Mouse (Mus musculus): ENCODE measurements around the gene Bank1. TPM values are rescaled to one million over a fixed set of nuclear protein-coding genes. Genes with fewer than 3 reads are reported as not detected.
"Not testable (repeated sequence)": the region's sequence is repeated elsewhere in the genome, so short reads cannot be mapped to it uniquely, and the experiment has no call there.

The Bank1 gene
- 1 to 10 TPM; 1.0 to 1.2 TPM for total RNA-seq (2021)
- long read RNA-seq, experiment 1, partial matches to known transcripts = 0 of 1 reads
- long read RNA-seq, experiment 1, other reads (novel, unspliced or antisense) = 0 of 1 reads
- long read RNA-seq, experiment 2, partial matches to known transcripts = 0 of 2 reads
- long read RNA-seq, experiment 2, other reads (novel, unspliced or antisense) = 2 of 2 reads

DNA sequence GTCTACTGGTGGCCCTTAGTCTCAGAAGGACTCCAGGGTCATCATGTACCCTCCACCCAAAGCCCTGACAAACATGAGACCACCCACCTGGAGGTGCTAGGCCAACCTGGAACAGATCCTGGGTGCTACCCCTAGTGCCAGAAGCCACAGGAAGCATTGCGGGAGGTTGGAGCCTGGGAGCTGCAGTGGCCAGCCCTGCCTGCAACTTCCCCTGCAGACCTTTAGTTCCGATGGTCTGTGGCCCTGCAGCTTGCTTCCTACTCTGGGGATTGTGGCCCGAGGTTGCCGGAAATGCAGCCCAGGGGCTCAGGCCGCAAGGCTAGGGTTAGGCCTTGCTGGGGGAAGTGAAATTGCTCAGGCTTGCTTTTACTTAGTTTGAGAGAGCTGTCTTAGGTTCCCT is at the start of gene Bank1:
TSS of gene Bank1 (minus strand) at position 284 of the 400 bp plus-strand sequence.
- DNase-seq (ENCODE audit: low spot score in 2 of 2) = peak in 1 of 2 experiments; percentile 7

DNA sequence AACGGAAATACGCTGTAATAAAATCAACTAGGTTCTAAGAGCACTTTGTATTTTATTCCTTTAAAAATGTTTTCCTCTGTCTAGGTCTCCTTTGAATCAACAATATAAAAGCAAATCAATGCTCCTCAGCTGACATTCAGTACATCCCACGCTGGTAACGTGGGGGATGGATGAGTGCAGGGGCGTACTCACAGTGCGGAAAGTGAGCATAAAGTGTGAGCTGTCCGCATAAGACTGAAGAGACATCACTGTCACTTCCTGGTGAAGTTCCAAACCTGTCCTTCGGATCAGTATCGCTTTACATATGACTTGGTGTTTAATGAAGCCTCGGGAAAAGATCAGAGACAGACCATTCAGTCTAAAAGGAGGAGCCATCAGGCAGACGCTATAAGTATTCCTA is 44.0 kb upstream of the Bank1 start:
- DNase-seq (ENCODE audit: low spot score in 2 of 2) = no peak

DNA sequence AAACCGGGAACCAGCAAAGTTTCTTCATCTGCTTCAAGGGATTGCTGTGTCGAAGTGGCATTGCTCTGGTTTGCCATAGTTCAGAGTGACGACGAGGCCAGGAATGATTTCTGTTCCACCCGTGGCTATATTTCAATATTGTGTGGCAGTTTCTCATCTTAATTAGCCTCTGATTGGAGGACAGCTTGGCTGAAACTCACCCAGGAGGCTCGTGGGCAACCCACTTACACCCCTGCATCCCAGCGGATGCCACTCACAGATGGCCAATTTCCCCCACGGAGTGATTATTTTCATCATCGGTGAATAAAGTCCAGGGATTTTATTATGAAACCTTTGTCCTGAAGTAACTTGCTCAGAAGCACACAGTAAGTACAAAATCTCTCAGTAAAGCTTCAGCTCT is 43.6 kb upstream of the Bank1 start:
- no peak for DNase-seq (ENCODE audit: low spot score in 2 of 2)

DNA sequence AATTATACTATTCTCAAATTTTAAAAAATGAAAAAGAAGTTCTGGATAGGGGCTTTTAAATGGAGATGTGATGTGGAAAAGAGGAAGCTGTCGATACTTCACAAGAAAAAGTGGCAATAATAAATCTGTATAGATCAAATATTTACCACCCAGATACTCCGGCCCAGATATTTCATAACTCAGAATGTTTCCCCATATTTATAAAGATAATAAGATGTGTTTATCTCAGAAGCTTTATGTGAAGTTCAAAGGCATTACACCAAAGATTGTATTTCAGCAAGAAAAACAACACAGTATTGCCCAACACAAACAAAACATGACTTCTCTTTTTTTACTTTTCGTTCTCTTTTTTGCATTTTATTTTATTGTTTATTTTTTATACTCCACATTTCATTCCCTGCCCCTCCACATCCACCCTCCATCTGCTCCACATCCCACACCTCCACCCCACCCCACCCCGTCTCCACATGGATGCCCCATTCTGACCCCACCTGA is 42.7 kb upstream of the Bank1 start:
- DNase-seq (ENCODE audit: low spot score in 2 of 2) = no peak

DNA sequence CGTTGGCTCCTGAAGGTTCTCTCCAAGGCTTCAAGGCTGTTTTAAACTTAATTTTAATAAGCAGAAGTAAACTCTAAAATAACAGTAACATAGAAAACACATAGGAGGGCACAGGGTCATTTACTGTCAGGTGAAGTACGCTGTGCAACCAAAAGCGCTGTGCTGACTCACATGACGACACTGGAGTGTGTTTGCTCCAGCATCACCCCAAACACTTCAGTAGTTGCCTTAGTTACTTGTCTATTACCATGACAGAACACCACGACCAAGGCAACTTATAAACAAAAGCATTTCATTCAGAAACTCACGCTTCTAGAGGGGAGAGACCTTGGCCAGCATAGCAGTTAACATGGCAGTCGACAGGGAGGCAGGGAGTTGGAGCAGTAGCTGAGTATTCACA is 23.8 kb upstream of the Bank1 start:
- DNase-seq (ENCODE audit: low spot score in 2 of 2) = no peak

DNA sequence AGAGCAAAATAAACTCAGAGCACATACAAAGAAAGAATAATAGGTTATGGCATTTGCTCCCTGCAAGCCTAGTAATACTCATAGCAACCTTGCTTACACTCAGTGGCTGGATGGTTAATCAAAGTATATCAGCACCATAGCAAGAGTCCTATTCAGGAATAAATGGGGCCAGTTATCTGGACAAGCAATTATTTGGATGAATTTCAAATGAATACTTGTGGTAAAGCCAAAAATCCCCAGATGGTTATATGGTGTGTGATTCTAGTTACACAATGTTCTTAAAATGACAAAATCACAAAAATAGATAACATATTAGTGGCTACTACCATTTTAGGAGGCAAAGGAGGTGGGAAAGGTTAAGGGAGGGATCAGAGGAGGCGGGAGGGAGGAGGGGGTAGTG is 22.7 kb upstream of the Bank1 start:
- DNase-seq (ENCODE audit: low spot score in 2 of 2) = no peak

DNA sequence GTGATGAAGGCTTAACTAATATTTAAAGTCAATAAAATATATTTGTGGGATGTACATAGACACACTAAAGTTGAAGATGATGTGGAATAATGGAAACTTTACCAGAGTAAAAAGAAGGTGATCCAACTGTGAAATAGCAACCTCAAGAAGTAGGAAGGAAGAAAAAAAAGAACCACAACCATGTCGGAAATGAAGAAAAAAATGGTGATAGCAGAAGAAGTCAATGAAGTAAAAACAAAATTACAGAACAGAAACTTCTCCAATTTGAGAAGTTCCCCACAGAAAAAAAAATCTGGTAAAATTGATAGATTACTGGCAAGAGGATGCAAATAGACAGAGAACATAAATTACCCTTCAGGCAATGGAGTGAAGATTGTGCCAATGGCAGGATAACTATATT is 21.4 kb upstream of the Bank1 start:
- DNase-seq (ENCODE audit: low spot score in 2 of 2) = no peak

DNA sequence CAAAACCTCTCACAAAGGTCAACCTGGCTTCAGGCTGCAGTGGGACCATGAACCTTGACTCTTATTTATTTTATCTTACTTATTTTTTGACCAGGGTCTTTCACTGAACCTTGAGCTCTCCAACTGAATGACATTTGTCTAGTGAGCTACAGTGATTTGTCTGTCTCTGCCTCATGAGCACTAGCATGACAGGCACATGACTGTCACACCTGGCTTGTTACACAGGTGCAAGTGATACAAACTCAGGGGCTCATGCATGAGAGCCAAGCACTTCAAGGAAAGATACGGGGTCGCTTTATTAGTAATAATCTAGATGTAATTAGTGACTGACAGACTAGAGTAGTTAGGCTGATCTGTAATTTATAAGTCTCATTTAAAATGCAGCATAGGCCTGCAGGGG is 16.0 kb upstream of the Bank1 start:
- DNase-seq (ENCODE audit: low spot score in 2 of 2) = no peak

DNA sequence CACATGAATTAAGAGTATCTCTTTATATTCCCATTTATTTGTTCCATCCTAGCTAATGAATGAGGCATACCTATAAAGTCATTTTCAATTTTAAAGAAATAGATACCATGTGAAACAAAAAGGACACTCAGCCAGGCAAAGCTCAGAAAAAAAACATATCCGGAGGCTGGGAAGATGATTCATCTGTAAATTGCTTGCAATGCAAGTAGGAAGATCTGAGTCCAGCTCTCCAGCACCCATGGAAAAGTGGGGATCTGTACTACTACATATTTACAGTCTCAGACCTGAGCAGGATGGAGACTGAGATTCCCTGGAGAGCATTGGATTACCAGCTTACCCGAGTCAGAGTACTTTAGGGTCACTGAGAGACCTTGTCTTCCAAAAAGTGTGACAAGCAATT is 14.0 kb upstream of the Bank1 start:
- no peak for DNase-seq (ENCODE audit: low spot score in 2 of 2)

DNA sequence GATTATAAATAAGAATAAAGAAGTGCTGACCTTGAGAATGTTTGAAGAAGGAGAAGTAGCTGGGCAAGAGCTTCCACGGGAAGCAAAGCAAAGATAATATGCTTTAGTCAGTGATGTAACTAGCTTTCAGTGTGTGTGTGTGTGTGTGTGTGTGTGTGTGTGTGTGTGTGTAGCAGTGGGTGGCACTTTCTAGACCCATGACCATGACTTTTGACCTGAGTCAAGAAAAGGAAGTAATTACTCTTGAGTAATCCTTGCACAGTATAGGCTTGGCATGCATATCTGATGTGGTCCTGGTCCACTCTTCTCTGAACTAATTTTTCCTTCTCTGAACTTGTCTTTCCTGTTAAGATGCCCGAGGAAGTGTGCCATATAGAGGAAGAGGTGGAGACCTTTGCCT is 5.3 kb upstream of the Bank1 start:
- DNase-seq (ENCODE audit: low spot score in 2 of 2) = no peak

DNA sequence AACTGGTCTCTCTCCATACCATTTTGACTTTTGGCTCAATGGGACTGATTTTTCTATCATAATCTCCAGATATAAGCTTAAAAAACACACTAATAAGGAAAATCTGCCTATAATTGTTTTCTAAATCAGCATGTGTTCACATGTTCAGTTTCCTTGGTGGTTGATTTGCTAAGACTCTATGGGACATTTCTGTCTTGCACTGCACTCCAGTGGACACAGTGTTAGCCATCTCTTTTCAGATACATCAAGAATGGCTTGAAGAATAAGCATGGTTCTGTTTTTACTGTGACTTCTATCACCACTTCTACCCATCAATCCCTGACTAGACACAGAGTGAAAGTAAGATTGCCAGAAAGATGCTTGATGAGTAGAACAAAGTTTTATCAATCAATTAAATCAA is 4.2 kb upstream of the Bank1 start:
- DNase-seq (ENCODE audit: low spot score in 2 of 2) = no peak

DNA sequence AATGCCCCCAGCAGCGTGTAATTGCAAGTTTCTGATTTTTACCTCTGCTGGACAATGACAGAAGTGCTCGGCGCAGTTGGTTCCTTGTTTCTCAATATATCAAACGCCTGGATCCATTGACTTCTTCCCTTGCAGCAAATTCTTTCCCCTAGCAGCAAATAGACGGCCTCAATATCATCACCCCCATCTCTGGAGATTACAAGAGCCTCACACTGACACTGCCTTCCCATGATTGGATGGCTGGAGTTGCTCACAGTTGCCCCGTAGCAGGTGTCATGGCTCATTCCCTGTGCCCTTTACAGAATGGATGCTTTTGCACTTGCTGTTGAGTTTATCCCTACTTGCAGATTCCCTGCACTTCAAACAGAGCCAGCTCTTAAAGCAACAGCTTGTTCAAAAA is 3.3 kb upstream of the Bank1 start:
- DNase-seq (ENCODE audit: low spot score in 2 of 2) = no peak

DNA sequence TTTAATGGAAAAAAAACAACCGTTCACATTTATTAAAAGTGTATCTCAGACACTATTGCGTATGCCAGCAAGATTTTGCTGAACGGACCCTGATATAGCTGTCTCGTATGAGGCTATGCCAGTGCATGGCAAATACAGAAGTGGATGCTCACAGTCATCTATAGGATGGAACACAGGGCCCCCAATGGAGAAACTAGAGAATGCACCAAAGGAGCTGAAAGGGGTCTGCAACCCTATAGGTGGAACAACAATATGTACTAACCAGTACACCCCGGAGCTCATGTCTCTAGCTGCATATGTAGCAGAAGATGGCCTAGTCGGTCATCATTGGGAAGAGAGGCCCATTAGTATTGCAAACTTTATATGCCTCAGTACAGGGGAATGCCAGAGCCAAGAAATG is 1.1 kb downstream of the Bank1 start:
- not testable (repeated sequence) for DNase-seq (ENCODE audit: low spot score in 2 of 2)

DNA sequence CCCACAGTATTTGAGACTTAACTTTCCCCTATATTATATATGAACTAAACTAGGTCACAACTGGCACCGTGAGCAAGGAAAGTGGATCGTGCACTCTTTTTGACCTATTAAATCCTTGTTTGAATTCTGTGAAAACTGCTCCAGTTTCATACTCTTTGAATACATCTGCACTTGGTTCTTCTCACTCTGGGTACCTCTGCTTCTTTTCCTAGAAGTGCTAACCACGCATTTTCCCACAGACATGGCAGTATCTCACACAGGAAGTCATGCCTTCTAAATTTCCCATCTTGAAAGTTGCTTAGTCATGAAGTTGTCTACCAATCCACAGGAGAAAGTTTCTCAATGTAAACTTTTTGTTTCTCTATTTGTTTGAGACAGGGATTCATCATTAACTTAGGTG is 3.9 kb downstream of the Bank1 start:
- DNase-seq (ENCODE audit: low spot score in 2 of 2) = no peak

DNA sequence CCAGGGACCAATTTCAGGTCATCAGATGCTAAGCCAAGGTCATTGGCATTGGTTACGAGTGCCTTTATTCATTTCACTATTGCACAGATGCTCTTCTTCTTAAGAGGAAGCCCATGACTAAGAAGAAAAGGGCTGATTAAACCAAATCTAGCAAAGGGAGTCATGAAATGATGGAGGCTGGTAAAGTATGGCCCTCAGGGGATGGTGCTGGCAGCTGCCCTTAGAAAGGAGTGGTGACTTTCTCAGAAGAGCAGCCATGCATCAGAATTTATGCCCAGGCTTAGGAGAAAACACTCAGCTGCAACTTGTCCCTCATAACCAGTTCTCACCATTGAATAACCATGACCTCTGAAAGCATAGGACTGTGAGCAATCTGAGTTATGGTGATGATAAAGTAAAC is 17.4 kb downstream of the Bank1 start:
- no peak for DNase-seq (ENCODE audit: low spot score in 2 of 2)

DNA sequence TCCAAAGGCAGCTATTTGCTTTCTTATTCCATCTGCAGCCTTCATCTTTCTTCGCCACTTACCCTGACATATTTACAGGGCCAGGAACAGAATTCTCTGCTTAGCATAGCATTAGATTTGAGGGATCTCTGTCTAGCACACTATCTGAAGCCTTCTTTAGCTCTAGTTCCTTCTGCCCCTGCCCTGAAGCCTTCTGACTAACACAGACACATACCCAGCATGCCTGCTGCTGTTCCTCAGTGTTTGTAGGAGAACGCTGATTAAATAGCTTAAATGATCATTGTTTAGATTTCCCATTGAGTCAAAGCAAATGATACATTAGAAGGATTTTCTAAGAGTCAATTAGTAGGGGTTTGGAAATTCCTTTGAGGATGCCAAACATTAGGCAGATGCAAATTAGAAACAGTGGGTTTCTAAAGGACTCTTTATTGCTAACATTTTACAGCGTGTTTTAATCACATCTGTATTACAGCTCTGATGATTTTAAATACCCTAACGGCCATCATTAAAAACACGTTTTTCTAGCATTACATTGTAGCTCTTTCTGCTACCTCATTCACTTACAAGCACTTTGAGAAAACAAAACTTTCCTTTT is 19.2 kb downstream of the Bank1 start:
- DNase-seq (ENCODE audit: low spot score in 2 of 2) = no peak

DNA sequence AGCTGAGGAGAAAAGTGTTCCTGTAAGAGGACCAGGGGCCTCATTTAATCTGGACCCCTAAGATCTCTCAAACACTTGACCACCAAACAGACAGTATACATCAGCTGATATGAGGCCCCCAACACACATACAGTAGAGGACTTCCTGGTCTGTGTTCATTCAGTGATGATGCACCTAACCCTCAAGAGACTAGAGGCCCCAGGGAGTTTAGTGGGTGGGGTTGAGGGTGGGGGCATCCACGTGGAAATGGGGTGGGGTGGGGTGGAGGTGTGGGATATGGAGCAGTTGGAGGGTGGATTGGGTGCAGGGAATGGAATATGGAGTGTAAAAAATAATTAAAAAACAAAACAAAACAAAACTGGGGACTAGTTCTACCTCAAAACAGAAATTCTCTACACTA is 23.3 kb downstream of the Bank1 start:
- DNase-seq (ENCODE audit: low spot score in 2 of 2) = no peak

DNA sequence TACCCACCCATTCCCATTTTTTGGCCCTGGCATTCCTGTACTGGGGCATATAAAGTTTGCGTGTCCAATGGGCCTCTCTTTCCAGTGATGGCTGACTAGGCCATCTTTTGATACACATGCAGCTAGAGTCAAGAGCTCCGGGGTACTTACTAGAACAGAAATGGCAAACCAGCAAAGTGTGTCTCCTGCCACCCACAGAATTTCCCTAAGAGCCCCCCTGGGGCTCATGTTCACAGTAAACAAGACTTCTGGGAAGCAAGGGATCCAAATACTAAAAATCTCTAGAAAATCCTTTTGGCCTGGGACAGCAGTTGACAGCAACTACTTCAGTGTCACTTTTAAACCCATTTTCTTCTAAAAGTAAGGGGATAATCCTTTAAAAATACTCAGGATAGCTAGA is 25.1 kb downstream of the Bank1 start:
- not testable (repeated sequence) for DNase-seq (ENCODE audit: low spot score in 2 of 2)

DNA sequence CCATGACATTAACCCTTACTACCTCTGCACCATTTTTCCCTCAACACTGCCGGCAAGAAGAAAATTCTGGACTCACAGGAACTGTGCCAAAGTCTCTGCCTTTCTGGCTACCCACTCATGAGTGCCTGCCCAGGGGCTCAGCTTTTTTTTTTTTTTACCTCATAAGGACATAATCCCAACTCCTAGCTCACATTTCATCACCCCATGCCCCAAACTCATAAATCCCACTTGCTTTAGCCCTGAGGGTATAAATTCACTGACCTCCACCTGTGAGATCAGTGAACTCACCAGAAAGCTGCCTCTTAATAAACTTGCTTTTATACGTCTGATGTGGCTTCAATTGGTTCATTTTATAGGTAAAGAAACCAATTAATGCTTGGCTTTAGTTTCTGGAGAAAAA is 28.5 kb downstream of the Bank1 start:
- no peak for DNase-seq (ENCODE audit: low spot score in 2 of 2)

DNA sequence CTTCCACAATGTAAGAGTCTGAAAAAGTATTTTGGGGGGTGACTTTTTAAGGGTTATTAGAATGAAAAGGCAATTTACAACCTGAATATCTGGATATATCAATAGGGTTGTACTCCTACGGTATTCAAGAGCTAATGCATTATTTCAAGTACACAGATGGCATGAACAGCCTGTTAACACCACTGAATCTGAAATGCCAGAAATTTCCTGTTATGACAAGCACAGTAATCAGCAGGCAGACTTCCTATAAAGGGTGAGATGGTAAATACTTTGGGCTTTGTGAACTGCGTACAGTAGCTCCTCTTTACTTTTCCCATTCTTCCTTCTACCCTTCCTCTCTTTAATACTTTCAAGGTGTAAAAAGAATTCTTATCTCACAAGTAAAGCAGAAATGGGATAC is 30.6 kb downstream of the Bank1 start:
- no peak for DNase-seq (ENCODE audit: low spot score in 2 of 2)

DNA sequence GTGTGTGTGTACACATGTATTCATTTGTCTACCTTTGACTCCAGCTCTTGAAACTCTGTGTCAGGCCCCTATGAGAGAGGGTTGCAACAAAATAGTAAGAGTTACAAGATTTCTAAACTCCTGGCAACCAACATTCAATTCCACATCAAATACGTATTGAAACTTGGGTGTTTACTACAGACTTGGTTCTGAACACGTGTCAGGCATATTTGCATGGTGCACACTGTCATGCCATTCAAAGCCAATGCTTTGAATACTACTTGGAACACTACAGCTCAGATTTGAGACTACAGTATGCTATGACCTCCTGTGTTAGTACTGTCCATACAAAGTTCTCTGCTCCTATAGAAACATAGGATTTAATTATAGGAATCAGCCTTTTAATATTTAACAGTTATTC is 38.0 kb downstream of the Bank1 start:
- DNase-seq (ENCODE audit: low spot score in 2 of 2) = no peak

DNA sequence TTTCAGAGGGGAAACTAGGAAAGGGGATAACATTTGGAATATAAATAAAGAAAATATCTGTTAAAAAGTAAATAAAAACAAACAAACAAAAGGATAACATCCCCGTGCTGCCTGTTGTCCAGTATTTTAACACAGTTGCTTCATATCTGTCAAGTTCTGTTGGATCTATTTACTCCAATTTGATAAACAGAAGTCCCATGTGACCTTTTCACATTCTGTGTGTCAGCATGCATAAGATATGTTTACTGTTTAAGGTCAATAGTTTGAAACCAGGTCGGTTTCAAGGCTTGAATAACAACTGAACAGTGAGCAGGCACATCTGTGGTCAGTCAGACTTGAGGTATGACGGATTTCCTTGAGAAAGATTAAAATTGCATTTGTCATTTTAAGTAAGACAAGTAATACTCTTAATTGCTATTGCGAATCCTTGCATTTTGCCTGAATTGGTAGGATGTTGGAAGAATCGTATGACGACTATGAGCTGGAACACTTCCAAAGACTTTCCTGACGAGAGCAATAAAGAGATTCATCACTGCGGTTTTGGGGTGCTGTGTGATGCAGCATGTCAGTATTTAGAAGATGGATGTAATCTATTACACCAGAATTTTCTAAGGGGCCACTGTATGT is 60.8 kb downstream of the Bank1 start:
- DNase-seq (ENCODE audit: low spot score in 2 of 2) = no peak

DNA sequence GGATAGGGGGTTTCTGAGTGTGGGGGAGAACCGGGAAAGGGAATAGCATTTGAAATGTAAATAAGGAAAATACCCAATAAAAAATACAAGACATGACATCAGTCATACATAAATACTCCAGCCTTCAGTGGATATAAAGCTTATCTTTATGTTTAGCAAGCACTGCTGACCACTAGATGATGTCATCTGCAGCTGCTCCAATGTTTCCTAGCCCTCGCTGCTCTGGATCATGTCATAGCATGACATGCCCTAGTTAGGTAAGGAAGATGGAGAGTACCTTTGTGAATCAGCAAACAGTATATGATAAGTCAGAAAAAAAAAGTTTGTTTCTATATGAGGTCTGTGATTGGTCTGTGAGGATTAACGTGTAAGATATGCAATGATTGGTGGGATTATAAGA is 68.1 kb downstream of the Bank1 start:
- DNase-seq (ENCODE audit: low spot score in 2 of 2) = no peak
